Mouse (Mus musculus) intestine, embryonic 14.5 days (tissue): ENCODE results near the gene Aco1. TPM values are rescaled to one million over a fixed set of nuclear protein-coding genes. Genes with fewer than 3 reads are reported as not detected.
"Not testable (repeated sequence)": the region's sequence is repeated elsewhere in the genome, so short reads cannot be mapped to it uniquely, and the experiment has no call there.

ENCODE experiments used
- ATAC-seq: fragments of 200-750 bp; cut with Nextera tagmentation; replicated peaks from 2 replicates; pipeline ENCODE4 v1.8.0; 2017; ENCODE audit warnings: low read depth, moderate number of reproducible peaks, moderate TSS enrichment, moderate library complexity; ENCODE audit not compliant: low FRiP score, low TSS enrichment
- DNase-seq: peaks from one replicate; pipeline ENCODE4 v3.0.0-alpha.2; 2018; ENCODE audit warnings: low spot score
- H3K27ac ChIP-seq: fragments of 300-500 bp; sonication (generic); 2 replicates; pipeline ENCODE4 v1.5.1; 2014; ENCODE audit warnings: low read depth, mild to moderate bottlenecking, control low read depth
- H3K27me3 ChIP-seq: fragments of 300-500 bp; sonication (generic); replicated peaks from 2 replicates; pipeline ENCODE4 v1.6.1; 2014; ENCODE audit warnings: low read length, control low read depth; ENCODE audit not compliant: control insufficient read depth, insufficient read depth
- H3K36me3 ChIP-seq: fragments of 300-500 bp; sonication (generic); 2 replicates; pipeline ENCODE4 v1.6.1; 2014; ENCODE audit warnings: low read length, control low read depth; ENCODE audit not compliant: control insufficient read depth, insufficient read depth
- H3K4me1 ChIP-seq: fragments of 300-500 bp; sonication (generic); replicated peaks from 2 replicates; pipeline ENCODE4 v1.6.1; 2014; ENCODE audit warnings: low read length, control low read depth, mixed read lengths; ENCODE audit not compliant: control insufficient read depth, insufficient read depth
- H3K4me2 ChIP-seq: fragments of 300-500 bp; sonication (generic); 2 replicates; pipeline ENCODE4 v1.6.1; 2014; ENCODE audit warnings: low read length
- H3K4me3 ChIP-seq: fragments of 300-500 bp; sonication (generic); 2 replicates; pipeline ENCODE4 v1.5.1; 2014; ENCODE audit warnings: low read depth, low read length, control low read depth, mixed read lengths
- H3K9ac ChIP-seq: fragments of 300-500 bp; sonication (generic); 2 replicates; pipeline ENCODE4 v1.6.1; 2014; ENCODE audit warnings: mild to moderate bottlenecking, low read length
- H3K9me3 ChIP-seq: fragments of 300-500 bp; sonication (generic); 2 replicates; pipeline ENCODE4 v1.6.1; 2016; ENCODE audit warnings: low read length, control low read depth; ENCODE audit not compliant: control insufficient read depth
- WGBS: fragments of 180-500 bp; shearing (Covaris S2); extraction: QIAGEN DNeasy Blood & Tissue Kit; methylation state at CpG from one replicate; pipeline ENCODE4 v1.1.7; 2014; 5-methylcytosine and 5-hydroxymethylcytosine counted together
- polyA plus RNA-seq: library from polyadenylated mRNA; unstranded; fragments of >200 nt; fragmentation: Nextera tagmentation; extraction: Ambion mirVana; gene quantifications from 2 replicates; pipeline ENCODE4 v1.2.1, GENCODE M21; 2014

Gene Aco1
- 62.7 and 65.2 TPM in 2 replicates for polyA plus RNA-seq

DNA sequence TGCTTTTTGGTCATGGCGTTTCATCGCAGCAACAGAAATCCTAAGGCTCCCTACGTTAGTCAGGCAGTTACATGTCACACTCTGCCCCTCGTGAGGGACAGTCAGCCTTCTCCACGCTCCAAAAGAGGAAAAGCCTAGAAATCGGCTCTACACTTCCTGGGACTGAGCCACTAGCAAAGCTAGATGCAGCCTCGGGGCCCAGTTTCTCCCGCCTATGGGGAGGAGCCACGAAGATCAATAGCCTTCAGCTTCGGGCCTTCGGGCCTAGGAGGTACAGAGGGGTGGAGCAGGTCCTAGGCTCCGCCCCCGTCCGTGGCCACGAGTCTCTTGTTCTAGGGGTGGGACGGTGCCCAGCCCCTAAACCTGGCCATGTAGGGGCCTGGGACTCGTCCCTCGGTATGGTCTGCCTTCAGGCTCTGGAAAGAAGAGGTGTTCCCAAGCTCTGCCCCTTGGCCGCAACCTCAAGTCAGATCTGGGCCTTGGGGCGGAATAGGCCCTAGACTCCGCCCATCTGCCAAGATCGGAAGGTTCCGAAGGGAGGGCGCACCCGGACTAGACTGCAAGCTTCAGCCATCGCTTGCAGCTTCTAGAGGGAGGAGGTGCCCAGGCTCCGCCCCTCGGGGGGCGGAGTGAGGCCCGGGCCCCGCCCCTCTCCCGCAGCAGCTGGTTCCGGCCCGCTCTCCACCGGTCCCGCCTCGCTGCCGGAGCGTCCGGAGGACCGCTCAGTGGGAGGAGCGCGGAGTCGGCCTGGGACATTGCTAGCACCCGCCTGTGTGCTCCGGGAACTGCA is at the start of gene Aco1:
Gene Aco1, plus strand, starts transcription at position 339 of the 790 bp plus-strand sequence.
- 1% methylated on average over 46 of the region's 46 CpGs for WGBS
- no peaks in the 10 kb centered on the region for H3K36me3 ChIP-seq
- peaks cover 15% of the 10 kb centered on the region for H3K4me1 ChIP-seq
- peak within 1 kb of the TSS; percentile 76 for H3K4me3 ChIP-seq
- peak within 1 kb of the TSS; percentile 97 for H3K27ac ChIP-seq
- H3K4me2 ChIP-seq, result peak within 1 kb of the TSS; percentile 79
- H3K9me3 ChIP-seq, result no peaks in the 10 kb centered on the region
- peak within 1 kb of the TSS; percentile 79 for H3K9ac ChIP-seq
- no peaks in the 10 kb centered on the region for H3K27me3 ChIP-seq
- DNase-seq (peak; percentile 98), ATAC-seq (peak; percentile 97)

DNA sequence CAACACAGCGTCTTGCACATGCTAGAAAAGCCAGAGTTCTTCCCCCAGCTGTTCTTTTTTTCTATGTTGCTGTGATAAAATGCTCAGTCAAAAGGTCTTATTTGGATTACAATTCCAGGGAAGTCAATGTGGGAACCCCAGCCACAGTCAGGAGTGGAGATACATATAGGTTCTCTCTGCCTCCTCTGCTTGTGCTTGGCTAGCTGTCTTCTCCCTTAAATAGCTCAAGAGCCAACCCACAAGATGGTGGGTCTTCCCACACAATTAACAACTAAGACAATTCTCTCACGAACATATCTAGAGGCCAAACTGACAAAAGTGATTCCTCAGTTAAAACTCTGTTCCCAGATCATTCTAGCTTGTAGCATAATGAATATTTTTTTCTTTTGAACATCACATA is 47.9 kb upstream of the Aco1 start:
- Histone ChIP-seq H3K27me3 (no peaks in the 10 kb centered on the region), H3K9me3 (no peaks in the 10 kb centered on the region), H3K36me3 (no peaks in the 10 kb centered on the region), H3K27ac (no peak overlapping the region), H3K4me1 (no peaks in the 10 kb centered on the region), H3K4me3 (no peak overlapping the region), H3K4me2 (no peak overlapping the region), H3K9ac (no peak overlapping the region)
- 79% methylated on average over 2 of the region's 2 CpGs for WGBS
- ATAC-seq (no peak), DNase-seq (no peak)

GRCm38 (mm10) chr4:40102996-40103395 is 39.9 kb upstream of the Aco1 start:
- no peaks in the 10 kb centered on the region for H3K4me1 ChIP-seq
- H3K27ac ChIP-seq, result no peak overlapping the region
- H3K27me3 ChIP-seq, result no peaks in the 10 kb centered on the region
- H3K36me3 ChIP-seq, result no peaks in the 10 kb centered on the region
- H3K4me3 ChIP-seq, result no peak overlapping the region
- no peak for ATAC-seq
- no peak for DNase-seq
- no peak overlapping the region for H3K9ac ChIP-seq
- WGBS, result 85% methylated on average over 1 of the region's 1 CpGs
- no peaks in the 10 kb centered on the region for H3K9me3 ChIP-seq
- H3K4me2 ChIP-seq, result no peak overlapping the region

- WGBS, result 52% methylated on average over 8 of the region's 8 CpGs
- Histone ChIP-seq H3K27me3 (no peaks in the 10 kb centered on the region), H3K27ac (no peak overlapping the region), H3K9ac (no peak overlapping the region), H3K36me3 (no peaks in the 10 kb centered on the region), H3K9me3 (no peaks in the 10 kb centered on the region), H3K4me2 (no peak overlapping the region), H3K4me1 (no peaks in the 10 kb centered on the region), H3K4me3 (no peak overlapping the region)
- ATAC-seq, result no peak
- DNase-seq, result no peak
These were observed 36.8 kb upstream of the Aco1 start for GRCm38 (mm10) chr4:40106004-40106536.

DNA sequence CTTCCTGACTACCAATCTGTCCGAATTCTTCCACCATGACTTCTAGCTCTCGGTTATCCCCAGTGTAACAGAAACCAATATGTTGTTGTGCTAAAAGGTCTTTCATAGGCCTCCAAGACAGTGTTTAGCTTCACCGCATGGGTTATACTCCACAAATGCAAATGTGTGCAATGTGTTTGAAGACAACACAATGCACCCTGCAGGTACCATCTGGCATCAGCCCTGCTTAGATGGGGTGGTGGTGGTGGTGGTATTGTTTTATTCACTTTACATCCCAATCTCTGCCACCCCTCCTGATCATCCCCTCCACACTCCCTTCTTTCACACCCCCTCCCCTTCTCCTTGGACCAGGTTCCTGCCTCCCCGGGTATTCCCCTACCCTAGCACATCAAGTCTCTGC is 34.9 kb upstream of the Aco1 start:
- no peak overlapping the region for H3K4me2 ChIP-seq
- H3K27me3 ChIP-seq, result no peaks in the 10 kb centered on the region
- H3K4me1 ChIP-seq, result no peaks in the 10 kb centered on the region
- H3K36me3 ChIP-seq, result no peaks in the 10 kb centered on the region
- DNase-seq (no peak), ATAC-seq (no peak)
- WGBS, result 93% methylated on average over 4 of the region's 4 CpGs
- H3K9me3 ChIP-seq, result no peaks in the 10 kb centered on the region
- no peak overlapping the region for H3K4me3 ChIP-seq
- no peak overlapping the region for H3K27ac ChIP-seq
- H3K9ac ChIP-seq, result no peak overlapping the region

GRCm38 (mm10) chr4:40113173-40113572 is 29.7 kb upstream of the Aco1 start:
- 80% methylated on average over 1 of the region's 1 CpGs for WGBS
- no peaks in the 10 kb centered on the region for H3K27me3 ChIP-seq
- DNase-seq, result no peak

GRCm38 (mm10) chr4:40121221-40121620 is 21.7 kb upstream of the Aco1 start:
- no peaks in the 10 kb centered on the region for H3K36me3 ChIP-seq
- H3K4me2 ChIP-seq, result no peak overlapping the region
- H3K4me1 ChIP-seq, result no peaks in the 10 kb centered on the region
- H3K27ac ChIP-seq, result no peak overlapping the region
- DNase-seq (no peak), ATAC-seq (no peak)
- no peaks in the 10 kb centered on the region; the same call in 1 of the 2 replicates for H3K9me3 ChIP-seq
- no peak overlapping the region for H3K9ac ChIP-seq
- WGBS, result 53% methylated on average over 3 of the region's 3 CpGs
- H3K4me3 ChIP-seq, result no peak overlapping the region
- no peaks in the 10 kb centered on the region for H3K27me3 ChIP-seq

More at GRCm38 (mm10) chr4:40113173-40113572, 29.7 kb upstream of the Aco1 start:
- ATAC-seq, result no peak
- H3K9me3 ChIP-seq, result no peaks in the 10 kb centered on the region
- no peaks in the 10 kb centered on the region for H3K36me3 ChIP-seq
- H3K27ac ChIP-seq, result no peak overlapping the region
- no peak overlapping the region for H3K4me3 ChIP-seq
- no peak overlapping the region for H3K9ac ChIP-seq
- no peaks in the 10 kb centered on the region for H3K4me1 ChIP-seq
- H3K4me2 ChIP-seq, result no peak overlapping the region

DNA sequence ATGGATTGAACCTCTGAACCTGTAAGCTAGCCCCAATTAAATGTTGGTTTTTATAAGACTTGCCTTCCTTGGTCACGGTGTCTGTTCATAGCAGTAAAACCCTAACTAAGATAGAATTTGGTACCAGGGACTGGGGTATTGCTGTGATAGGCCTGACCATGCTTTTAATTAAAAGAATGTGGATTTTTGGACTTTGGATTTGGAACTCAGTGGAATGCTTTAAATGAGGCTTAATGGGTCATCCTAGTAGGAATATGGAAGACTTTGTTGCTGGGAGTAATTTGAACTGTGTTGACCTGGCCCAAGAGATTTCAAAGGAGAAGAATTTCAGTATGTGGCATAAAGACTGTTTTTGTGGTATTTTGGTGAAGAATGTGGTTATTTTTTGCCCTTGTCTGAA is 20.6 kb upstream of the Aco1 start:
- H3K4me3 ChIP-seq, H3K4me1 ChIP-seq, H3K9me3 ChIP-seq, H3K27me3 ChIP-seq, H3K27ac ChIP-seq, H3K4me2 ChIP-seq, H3K36me3 ChIP-seq, H3K9ac ChIP-seq, ATAC-seq, DNase-seq: not testable (repeated sequence)
- 88% methylated on average over 1 of the region's 1 CpGs for WGBS
